Mouse (Mus musculus): Measurements from ENCODE around the gene Ttc28.

- TF ChIP-seq CTCF (IDR thresholded peaks at IDR 0.05) (no peak), EP300 (IDR thresholded peaks at IDR 0.05) (no peak)
Measured at GRCm38 (mm10) chr5:111310185-111310584, 430.6 kb downstream of the Ttc28 start.

All from lung, postnatal 0 days (tissue).